Mouse (Mus musculus) C2C12 (cell line): ENCODE measurements around the gene Fam126a.

Experiments used
- CEBPB ChIP-seq: IDR thresholded peaks from one replicate; pipeline ENCODE4 v1.6.1; 2011; ENCODE audit warnings: low read depth, mild to moderate bottlenecking, control low read depth, moderate library complexity
- CTCF ChIP-seq: IDR thresholded peaks from one replicate; pipeline ENCODE4 v1.5.1; 2011; ENCODE audit not compliant: control insufficient read depth, insufficient read depth, insufficient read length
- MAX ChIP-seq: IDR thresholded peaks from one replicate; pipeline ENCODE4 v1.6.1; 2011; ENCODE audit warnings: mild to moderate bottlenecking, control low read depth
- MYOG ChIP-seq: IDR thresholded peaks from one replicate; pipeline ENCODE4 v1.6.1; 2011; ENCODE audit not compliant: control insufficient read depth, insufficient read length; ENCODE audit errors: extremely low read depth
- USF1 ChIP-seq: IDR thresholded peaks from one replicate; pipeline ENCODE4 v1.6.1; 2011; ENCODE audit warnings: low read depth, mild to moderate bottlenecking, control low read depth, moderate library complexity

GRCm38 (mm10) chr5:23909256-23909655 lies 121.2 kb downstream of the Fam126a start:
- TF ChIP-seq CTCF (no peak), USF1 (no peak), CEBPB (no peak), MAX (no peak), MYOG (no peak)
